Mouse (Mus musculus) lung, adult 2 months (tissue): ENCODE results near the gene Sla2.

Source experiments
- CTCF ChIP-seq: fragments of 200-500 bp; IDR thresholded peaks from 2 replicates; pipeline ENCODE4 v1.5.1; 2011; ENCODE audit warnings: mild to moderate bottlenecking, low read length, control low read depth; ENCODE audit not compliant: insufficient read depth
- POLR2A ChIP-seq: fragments of 200-500 bp; IDR thresholded peaks from 2 replicates; pipeline ENCODE4 v1.6.1; 2011; ENCODE audit warnings: low read depth, mild to moderate bottlenecking, control low read depth, low read length, borderline replicate concordance; ENCODE audit errors: extremely low read depth

DNA sequence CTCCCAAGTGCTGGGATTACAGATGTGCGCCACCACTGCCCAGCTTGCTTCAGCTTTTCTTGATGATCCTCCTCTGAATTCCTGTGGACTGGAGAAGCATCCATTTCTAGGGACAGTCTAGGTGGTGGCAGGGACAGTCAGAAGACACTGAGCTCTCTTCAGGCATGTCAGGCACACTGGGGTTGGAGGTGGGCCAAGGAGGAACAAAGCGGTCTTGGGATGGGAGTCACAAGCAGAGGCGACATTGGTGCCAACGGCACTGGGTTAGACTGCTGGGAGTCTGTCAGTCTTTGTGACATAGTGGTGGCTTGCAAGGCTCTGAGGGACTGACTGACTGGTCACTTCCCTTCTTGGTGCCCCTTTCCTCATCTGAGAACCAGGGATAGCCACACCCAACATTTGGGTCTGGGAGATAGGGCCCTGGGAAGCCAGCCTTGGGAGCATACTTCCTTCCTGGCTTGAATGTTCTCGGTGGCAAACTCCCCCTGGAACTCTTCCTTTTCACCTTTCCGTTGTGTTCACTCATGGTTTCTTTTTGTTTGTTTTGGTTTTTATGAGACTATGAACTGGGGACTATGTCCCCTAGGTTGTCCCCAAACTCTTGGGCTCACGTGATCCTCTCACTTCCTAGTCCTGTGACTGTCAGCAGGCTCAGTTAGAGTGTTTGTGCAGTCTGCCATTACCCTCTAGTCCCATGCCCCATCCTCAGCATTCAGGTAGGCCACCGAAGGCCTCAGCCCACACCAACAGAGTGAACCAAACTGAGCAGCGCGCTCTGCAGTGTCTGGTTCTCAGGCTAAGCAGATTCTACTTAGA is 2.4 kb downstream of the Sla2 start:
- TF ChIP-seq CTCF (no peak), POLR2A (no peak)
